Mouse (Mus musculus): ENCODE results near the gene Tex11. TPM values are rescaled to one million over a fixed set of nuclear protein-coding genes. Genes with fewer than 3 reads are reported as not detected.
A peak's percentile ranks its signal among the peaks of the same experiment; 100 is the strongest.

The Tex11 gene
- total and polyA plus RNA-seq, 2 experiments = 0.09 TPM; not detected in 1

GRCm38 (mm10) chrX:100797370-100797769 is 262.1 kb downstream of the Tex11 start:
- Histone ChIP-seq H3K4me1 (ENCODE audit: control insufficient read depth, insufficient read depth, low read length) (peaks cover 11% of the 10 kb centered on the region), H3K36me3 (ENCODE audit: control insufficient read depth, insufficient read depth, low read length) (no peaks in the 10 kb centered on the region; the same call in 1 of the 2 replicates), H3K27me3 (ENCODE audit: control insufficient read depth, insufficient read depth, low read length) (no peaks in the 10 kb centered on the region), H3K79me2 (ENCODE audit: control insufficient read depth, insufficient read depth, low read length) (peaks cover 3% of the 10 kb centered on the region; the same call in 1 of the 2 replicates), H3K9ac (ENCODE audit: low read depth, low read length) (no peak overlapping the region), H3K4me3 (ENCODE audit: insufficient read depth, low read depth, low read length) (no peak overlapping the region), H3K27ac (replicated peaks; ENCODE audit: insufficient read depth, low read depth, low read length) (no peak overlapping the region)
- no peak for DNase-seq (ENCODE audit: extremely low read depth, low read depth, low spot score)
- no peak for TF ChIP-seq POLR2A (IDR thresholded peaks at IDR 0.05; ENCODE audit: extremely low read depth, insufficient read depth, low read length)
- no peak for TF ChIP-seq CTCF (IDR thresholded peaks at IDR 0.05; ENCODE audit: low read depth, low read length)
- 86% methylated on average over 4 of the region's 4 CpGs for WGBS

GRCm38 (mm10) chrX:100796741-100797090 is 262.8 kb downstream of the Tex11 start:
- 43% methylated on average over 3 of the region's 3 CpGs for WGBS
- peaks cover 3% of the 10 kb centered on the region; the same call in 1 of the 2 replicates for H3K79me2 ChIP-seq (ENCODE audit: control insufficient read depth, insufficient read depth, low read length)
- H3K36me3 ChIP-seq (ENCODE audit: control insufficient read depth, insufficient read depth, low read length) = no peaks in the 10 kb centered on the region; the same call in 1 of the 2 replicates
- no peak overlapping the region for H3K4me3 ChIP-seq (ENCODE audit: insufficient read depth, low read depth, low read length)
- no peaks in the 10 kb centered on the region for H3K27me3 ChIP-seq (ENCODE audit: control insufficient read depth, insufficient read depth, low read length)
- peaks cover 11% of the 10 kb centered on the region for H3K4me1 ChIP-seq (ENCODE audit: control insufficient read depth, insufficient read depth, low read length)
- no peak overlapping the region for H3K9ac ChIP-seq (ENCODE audit: low read depth, low read length)
- no peak for DNase-seq (ENCODE audit: extremely low read depth, low read depth, low spot score)
- TF ChIP-seq POLR2A (IDR thresholded peaks at IDR 0.05; ENCODE audit: extremely low read depth, insufficient read depth, low read length) = no peak
- TF ChIP-seq CTCF (IDR thresholded peaks at IDR 0.05; ENCODE audit: low read depth, low read length) = no peak
- peak overlapping the region; percentile 24; the same call in 1 of the 2 replicates for H3K27ac ChIP-seq (replicated peaks; ENCODE audit: insufficient read depth, low read depth, low read length)

- peak overlapping the region; percentile 61; the same call in 1 of the 2 replicates for H3K27ac ChIP-seq (replicated peaks; ENCODE audit: insufficient read depth, low read depth, low read length)
- no peaks in the 10 kb centered on the region; the same call in 1 of the 2 replicates for H3K36me3 ChIP-seq (ENCODE audit: control insufficient read depth, insufficient read depth, low read length)
- H3K79me2 ChIP-seq (ENCODE audit: control insufficient read depth, insufficient read depth, low read length) = peaks cover 3% of the 10 kb centered on the region; the same call in 1 of the 2 replicates
- no peaks in the 10 kb centered on the region for H3K27me3 ChIP-seq (ENCODE audit: control insufficient read depth, insufficient read depth, low read length)
- H3K4me1 ChIP-seq (ENCODE audit: control insufficient read depth, insufficient read depth, low read length) = peaks cover 13% of the 10 kb centered on the region
- WGBS = 39% methylated on average over 6 of the region's 6 CpGs
- no peak overlapping the region for H3K9ac ChIP-seq (ENCODE audit: low read depth, low read length)
- H3K4me3 ChIP-seq (ENCODE audit: insufficient read depth, low read depth, low read length) = no peak overlapping the region
- peak; percentile 83 for DNase-seq (ENCODE audit: extremely low read depth, low read depth, low spot score)
- TF ChIP-seq CTCF (IDR thresholded peaks at IDR 0.05; ENCODE audit: low read depth, low read length) (no peak), POLR2A (IDR thresholded peaks at IDR 0.05; ENCODE audit: extremely low read depth, insufficient read depth, low read length) (no peak)
Observed at GRCm38 (mm10) chrX:100796041-100796740, 263.3 kb downstream of the Tex11 start.

GRCm38 (mm10) chrX:100789322-100789721 is 270.1 kb downstream of the Tex11 start:
- peaks cover 9% of the 10 kb centered on the region; the same call in 1 of the 2 replicates for H3K79me2 ChIP-seq (ENCODE audit: control insufficient read depth, insufficient read depth, low read length)
- TF ChIP-seq CTCF (IDR thresholded peaks at IDR 0.05; ENCODE audit: low read depth, low read length) (no peak), POLR2A (IDR thresholded peaks at IDR 0.05; ENCODE audit: extremely low read depth, insufficient read depth, low read length) (no peak)
- no peaks in the 10 kb centered on the region for H3K27me3 ChIP-seq (ENCODE audit: control insufficient read depth, insufficient read depth, low read length)
- no peak overlapping the region for H3K9ac ChIP-seq (ENCODE audit: low read depth, low read length)
- WGBS = 95% methylated on average over 4 of the region's 4 CpGs
- H3K4me1 ChIP-seq (ENCODE audit: control insufficient read depth, insufficient read depth, low read length) = peaks cover 2% of the 10 kb centered on the region
- H3K4me3 ChIP-seq (ENCODE audit: insufficient read depth, low read depth, low read length) = no peak overlapping the region
- no peaks in the 10 kb centered on the region for H3K36me3 ChIP-seq (ENCODE audit: control insufficient read depth, insufficient read depth, low read length)
- H3K27ac ChIP-seq (replicated peaks; ENCODE audit: insufficient read depth, low read depth, low read length) = no peak overlapping the region
- no peak for DNase-seq (ENCODE audit: extremely low read depth, low read depth, low spot score)

Other genes starting within 250 kb of the Tex11 start
- 0.07 TPM in 1 of 2 replicates, not detected in the other for gene Slc7a3, start 26.4 kb upstream of the Tex11 start, total RNA-seq (2014; rRNA removed)
- 0.04 TPM in 1 of 2 replicates, not detected in the other for gene Slc7a3, start 26.4 kb upstream of the Tex11 start, polyA plus RNA-seq (2012; rRNA removed)
- gene Snx12, start 162.9 kb upstream of the Tex11 start, total RNA-seq (2014; rRNA removed) = 9.0 and 14.8 TPM in 2 replicates
- gene Snx12, start 162.9 kb upstream of the Tex11 start, polyA plus RNA-seq (2012; rRNA removed) = 9.1 and 10.7 TPM in 2 replicates
- 12.9 and 13.6 TPM in 2 replicates for gene Foxo4, start 194.9 kb upstream of the Tex11 start, total RNA-seq (2014; rRNA removed)
- 24.8 and 26.5 TPM in 2 replicates for gene Foxo4, start 194.9 kb upstream of the Tex11 start, polyA plus RNA-seq (2012; rRNA removed)
- not detected in 2 replicates for gene Gm614, start 204.3 kb upstream of the Tex11 start, total RNA-seq (2014; rRNA removed)
- gene Gm614, start 204.3 kb upstream of the Tex11 start, polyA plus RNA-seq (2012; rRNA removed) = not detected in 2 replicates
- 2.4 and 3.8 TPM in 2 replicates for gene Il2rg, start 208.6 kb upstream of the Tex11 start, total RNA-seq (2014; rRNA removed)
- 1.1 and 4.3 TPM in 2 replicates for gene Il2rg, start 208.6 kb upstream of the Tex11 start, polyA plus RNA-seq (2012; rRNA removed)
- not detected in 2 replicates for gene Gm20489, start 209.4 kb upstream of the Tex11 start, total RNA-seq (2014; rRNA removed)
- gene Gm20489, start 209.4 kb upstream of the Tex11 start, polyA plus RNA-seq (2012; rRNA removed) = not detected in 2 replicates
- gene Med12, start 214.4 kb upstream of the Tex11 start, total RNA-seq (2014; rRNA removed) = 8.1 and 13.8 TPM in 2 replicates
- gene Med12, start 214.4 kb upstream of the Tex11 start, polyA plus RNA-seq (2012; rRNA removed) = 33.7 and 59.4 TPM in 2 replicates
- under 0.01 and 0.07 TPM in 2 replicates for gene Nlgn3, start 239.5 kb upstream of the Tex11 start, total RNA-seq (2014; rRNA removed)
- gene Nlgn3, start 239.5 kb upstream of the Tex11 start, polyA plus RNA-seq (2012; rRNA removed) = 0.01 TPM in 1 of 2 replicates, not detected in the other

Measured in liver, adult 2 months (tissue).